ENCODE assay signal across 9 mouse cellular contexts in genomic region chr9:120869432-120870081, GRCm38 (mm10). TPM values are rescaled to one million over a fixed set of nuclear protein-coding genes. Genes with fewer than 3 reads are reported as not detected.
DNase-seq lines count a peak whose midpoint lies in the region; ATAC-seq lines count a peak whose summit lies in the region.
"Had no signal": no experiment of that assay in that cellular context is flagged by ENCODE, and none has a peak within 500 bp of the region (broad histone marks: within the 10 kb centered on the region; RNA-seq: fewer than 3 reads in every experiment).

No protein-coding gene starts in this region.

- H3K9ac ChIP-seq in embryonic facial prominence, embryonic 15.5 days, result no peak overlapping the region; the same call in 1 of the 2 replicates
- peak overlapping the region; percentile 31; the same call in 1 of the 2 replicates for H3K9ac ChIP-seq in hindbrain, embryonic 14.5 days

- H3K27me3 ChIP-seq in embryonic facial prominence, embryonic 15.5 days, result no peaks in the 10 kb centered on the region
- H3K27me3 ChIP-seq in hindbrain, embryonic 14.5 days (ENCODE audit: control insufficient read depth, insufficient read depth, low read length), result no peaks in the 10 kb centered on the region

- H3K36me3 ChIP-seq in embryonic facial prominence, embryonic 15.5 days, result no peaks in the 10 kb centered on the region
- no peaks in the 10 kb centered on the region for H3K36me3 ChIP-seq in hindbrain, embryonic 14.5 days (replicated peaks; ENCODE audit: control insufficient read depth, insufficient read depth)

- H3K27ac ChIP-seq in embryonic facial prominence, embryonic 15.5 days (replicated peaks), result peak overlapping the region; percentile 86
- peak overlapping the region; percentile 66 for H3K27ac ChIP-seq in hindbrain, embryonic 14.5 days
- H3K27ac ChIP-seq: macrophage had no signal

- peak overlapping the region; percentile 42 for H3K4me2 ChIP-seq in embryonic facial prominence, embryonic 15.5 days (replicated peaks)
- peak overlapping the region; percentile 28; the same call in 1 of the 2 replicates for H3K4me2 ChIP-seq in hindbrain, embryonic 14.5 days (replicated peaks)

- ATAC-seq in embryonic facial prominence, embryonic 15.5 days (ENCODE audit: insufficient number of reproducible peaks, low FRiP score, low TSS enrichment, low read depth), result peak; percentile 68; the same call in 1 of the 2 replicates
- peak; percentile 54; the same call in 1 of the 2 replicates for ATAC-seq in hindbrain, embryonic 14.5 days (ENCODE audit: low FRiP score)
- no peak for ATAC-seq in megakaryocyte, adult 5-6 weeks (ENCODE audit: poor library complexity, severe bottlenecking)

- intact Hi-C loops in gastrocnemius, postnatal 14 days (cut with DNase I; ENCODE audit: low total_unique reads), result no loop called here

- 10% methylated on average over 19 of the region's 19 CpGs for WGBS in embryonic facial prominence, embryonic 15.5 days
- 23% methylated on average over 19 of the region's 19 CpGs for WGBS in hindbrain, embryonic 14.5 days

- DNase-seq in gastrocnemius, postnatal 14 days, result peak; percentile 31
- no peak for DNase-seq in gastrocnemius, adult 18-20 months (ENCODE audit: low spot score)
- DNase-seq in hindbrain, embryonic 14.5 days (ENCODE audit: low spot score), result peak; percentile 56
- DNase-seq in layer of hippocampus, postnatal 25 days (ENCODE audit: extremely low spot score in 1 of 2, low spot score in 1 of 2), result peak; percentile 38 to 51
- DNase-seq in right cerebral cortex, adult 18-20 months, result peak; percentile 75
- no peak for DNase-seq in thymus, postnatal 25 days

- peak overlapping the region; percentile 21 for H3K4me3 ChIP-seq in embryonic facial prominence, embryonic 15.5 days (replicated peaks)
- no peak overlapping the region for H3K4me3 ChIP-seq in hindbrain, embryonic 14.5 days (replicated peaks; ENCODE audit: low read length)

- no peaks in the 10 kb centered on the region for H3K9me3 ChIP-seq in embryonic facial prominence, embryonic 15.5 days (replicated peaks)
- no peaks in the 10 kb centered on the region for H3K9me3 ChIP-seq in hindbrain, embryonic 14.5 days (ENCODE audit: control insufficient read depth, low read length)

- H3K4me1 ChIP-seq in embryonic facial prominence, embryonic 15.5 days, result peaks cover 53% of the 10 kb centered on the region
- H3K4me1 ChIP-seq in hindbrain, embryonic 14.5 days (replicated peaks; ENCODE audit: control insufficient read depth, insufficient read depth, low read length), result peaks cover 19% of the 10 kb centered on the region

RNA-seq across cellular contexts. Expression of gene Ctnnb1, which starts 59.5 kb away (rescaled TPM):
- total RNA-seq in gastrocnemius, postnatal 14 days (2021), result 100 to 1,000 TPM; 221 to 244 TPM
- total RNA-seq in gastrocnemius, adult 18-20 months (2021), result 100 to 1,000 TPM; 185 to 217 TPM
- 614 and 657 TPM in 2 replicates for polyA plus RNA-seq in embryonic facial prominence, embryonic 15.5 days (2015; fragmentation: Nextera tagmentation; extraction: Ambion mirVana)
- polyA plus RNA-seq in hindbrain, embryonic 14.5 days (2014; fragmentation: Nextera tagmentation; extraction: Ambion mirVana), result 404 and 463 TPM in 2 replicates
- 100 to 1,000 TPM; 606 to 645 TPM for total RNA-seq in layer of hippocampus, postnatal 25 days (2021)
- 272 and 305 TPM in 2 replicates for total RNA-seq in megakaryocyte, adult 5-6 weeks (2015)
- total RNA-seq in megakaryocyte, adult 5-6 weeks (2017), result 360 and 393 TPM in 2 replicates

Comparison
In these comparisons a context has a peak if more than half of its experiments do, and no peak if none do; other contexts are left out.
1. DNase-seq: peak in gastrocnemius, postnatal 14 days (single experiment), hindbrain, embryonic 14.5 days (single experiment), layer of hippocampus, postnatal 25 days (2 of 2) and right cerebral cortex, adult 18-20 months (single experiment); none in gastrocnemius, adult 18-20 months (single experiment) and thymus, postnatal 25 days (single experiment).